Mouse (Mus musculus): Measurements from ENCODE around the gene Vmn2r61. TPM values are rescaled to one million over a fixed set of nuclear protein-coding genes. Genes with fewer than 3 reads are reported as not detected.

Vmn2r61 gene
- polyA plus RNA-seq (2014; fragmentation: Nextera tagmentation; extraction: Ambion mirVana): not detected in 2 replicates

GRCm38 (mm10) chr7:42259753-42260152 is at the start of gene Vmn2r61:
Vmn2r61 (plus strand) TSS chr7:42260053.
- ATAC-seq (ENCODE audit: low read depth): no peak
- H3K4me3 ChIP-seq (ENCODE audit: low read depth, low read length): no peak within 1 kb of the TSS
- WGBS: 87% methylated on average over 1 of the region's 1 CpGs

More at GRCm38 (mm10) chr7:42259753-42260152, at the start of gene Vmn2r61:
- Histone ChIP-seq H3K4me2 (ENCODE audit: low read depth, low read length) (no peak within 1 kb of the TSS), H3K9ac (replicated peaks; ENCODE audit: low read depth, low read length) (no peak within 1 kb of the TSS), H3K36me3 (ENCODE audit: control insufficient read depth, insufficient read depth, low read length) (no peaks in the 10 kb centered on the region), H3K9me3 (ENCODE audit: control insufficient read depth, low read length) (peaks cover 7% of the 10 kb centered on the region; the same call in 1 of the 2 replicates), H3K27ac (ENCODE audit: low read depth, low read length) (no peak within 1 kb of the TSS), H3K4me1 (ENCODE audit: control insufficient read depth, insufficient read depth, low read length) (no peaks in the 10 kb centered on the region), H3K27me3 (ENCODE audit: control insufficient read depth, insufficient read depth, low read length) (no peaks in the 10 kb centered on the region)

Other genes with a start within 250 kb of the Vmn2r61 start
- not detected in 2 replicates for gene Vmn2r59, start 201.0 kb upstream of the Vmn2r61 start, polyA plus RNA-seq (2014; fragmentation: Nextera tagmentation; extraction: Ambion mirVana)
- not detected in 2 replicates for gene Vmn2r60, start 152.3 kb upstream of the Vmn2r61 start, polyA plus RNA-seq (2014; fragmentation: Nextera tagmentation; extraction: Ambion mirVana)
- not detected in 2 replicates for gene 4933421I07Rik, start 188.1 kb downstream of the Vmn2r61 start, polyA plus RNA-seq (2014; fragmentation: Nextera tagmentation; extraction: Ambion mirVana)
- 15.8 and 16.3 TPM in 2 replicates for gene Zfp141, start 245.7 kb downstream of the Vmn2r61 start, polyA plus RNA-seq (2014; fragmentation: Nextera tagmentation; extraction: Ambion mirVana)

All from neural tube, embryonic 14.5 days (tissue).